Mouse (Mus musculus): ENCODE measurements around the gene 4930474N05Rik.

DNA sequence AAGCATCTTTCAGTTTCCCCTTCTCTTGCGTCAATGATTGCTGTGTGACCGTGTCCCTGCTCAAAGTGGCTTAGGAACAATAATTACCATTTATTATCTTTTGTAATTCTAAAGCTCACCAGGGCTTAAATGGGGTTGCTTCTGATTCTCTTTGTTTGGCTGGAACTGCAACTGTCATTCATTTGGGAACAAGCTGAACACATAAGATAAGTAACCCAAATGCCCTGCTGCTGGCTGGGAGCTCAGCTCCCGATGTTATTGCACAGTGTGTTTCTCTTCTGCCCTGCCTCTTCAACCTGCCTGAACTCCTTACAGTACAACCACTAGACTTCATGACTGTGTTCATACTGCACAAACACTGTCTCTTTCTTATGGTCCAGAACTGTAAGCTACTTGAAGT is 41.0 kb downstream of the 4930474N05Rik start:
- TF ChIP-seq CTCF (IDR thresholded peaks at IDR 0.05), result no peak
- no peak for TF ChIP-seq POLR2A (IDR thresholded peaks at IDR 0.05; ENCODE audit: insufficient read depth, low read depth, low read length)
- no peak for TF ChIP-seq EP300 (IDR thresholded peaks at IDR 0.05; ENCODE audit: insufficient read depth, low read depth, low read length)
